In genomic region chr1:189863727-189864126, GRCm38 (mm10) we compare ENCODE assay signal across 34 mouse cellular contexts.
"Had no signal": no experiment of that assay in that cellular context is flagged by ENCODE, and none has a peak within 500 bp of the region (broad histone marks: within the 10 kb centered on the region; RNA-seq: fewer than 3 reads in every experiment).

No protein-coding gene starts in this region.

- H3K36me3 ChIP-seq: hindbrain, embryonic 12.5 days; hindbrain, embryonic 13.5 days; hindbrain, embryonic 15.5 days had no signal

- H3K9me3 ChIP-seq: heart, embryonic 10.5 days; heart, embryonic 13.5 days; heart, embryonic 15.5 days; hindbrain, embryonic 10.5 days; hindbrain, embryonic 12.5 days; hindbrain, embryonic 13.5 days; hindbrain, embryonic 15.5 days; intestine, embryonic 15.5 days; kidney, embryonic 15.5 days had no signal

- ATAC-seq: hindbrain, embryonic 16.5 days; hindbrain, postnatal 0 days; inflammation-experienced regulatory T-cells, adult 6 months; intestine, embryonic 15.5 days; intestine, embryonic 16.5 days; intestine, postnatal 0 days had no signal

- H3K9ac ChIP-seq: heart, embryonic 13.5 days; heart, embryonic 15.5 days; hindbrain, embryonic 12.5 days; hindbrain, embryonic 13.5 days; hindbrain, embryonic 14.5 days; hindbrain, embryonic 15.5 days; intestine, embryonic 15.5 days; kidney, embryonic 15.5 days had no signal

- H3K27ac ChIP-seq: heart, embryonic 10.5 days; heart, embryonic 13.5 days; heart, embryonic 15.5 days; hindbrain, embryonic 10.5 days; hindbrain, embryonic 14.5 days; hindbrain, embryonic 15.5 days; hindbrain, postnatal 0 days; intestine, embryonic 15.5 days; kidney, embryonic 15.5 days; kidney, postnatal 0 days; layer of hippocampus, adult 2 months; left cerebral cortex, adult 2 months had no signal

- DNase-seq: heart, postnatal 10 days; heart, postnatal 14 days; heart, postnatal 36 days; heart, postnatal 4 days; kidney, adult 11 months; kidney, adult 18-20 months; kidney, adult 2 months; kidney, adult 8-10 months; kidney, adult 9 months; kidney, postnatal 10 days; kidney, postnatal 14 days; kidney, postnatal 25 days; kidney, postnatal 4 days; layer of hippocampus, adult 9-11 months; layer of hippocampus, postnatal 36 days had no signal

- H3K27me3 ChIP-seq: heart, embryonic 13.5 days; heart, embryonic 15.5 days; hindbrain, embryonic 12.5 days; hindbrain, embryonic 13.5 days; hindbrain, embryonic 15.5 days; intestine, embryonic 15.5 days; kidney, embryonic 15.5 days had no signal

- H3K4me2 ChIP-seq: heart, embryonic 11.5 days; heart, embryonic 13.5 days; heart, embryonic 15.5 days; hindbrain, embryonic 12.5 days; hindbrain, embryonic 13.5 days; hindbrain, embryonic 14.5 days; hindbrain, embryonic 15.5 days; intestine, embryonic 15.5 days; kidney, embryonic 15.5 days had no signal

- H3K4me3 ChIP-seq: heart, embryonic 10.5 days; heart, embryonic 13.5 days; heart, embryonic 15.5 days; hindbrain, embryonic 10.5 days; hindbrain, embryonic 12.5 days; hindbrain, embryonic 13.5 days; hindbrain, embryonic 15.5 days; intestine, embryonic 15.5 days; kidney, embryonic 15.5 days; layer of hippocampus, adult 2 months; left cerebral cortex, adult 2 months had no signal
